Comparison of ENCODE assay signal across 8 mouse cellular contexts in genomic region chr17:23746311-23746710, GRCm38 (mm10). TPM values are rescaled to one million over a fixed set of nuclear protein-coding genes. Genes with fewer than 3 reads are reported as not detected.
DNase-seq lines count a peak whose midpoint lies in the region; ATAC-seq lines count a peak whose summit lies in the region.

No protein-coding gene starts in this region.

- intact Hi-C loops in heart, postnatal 10 days (cut with DNase I): loop anchor here (5.0 kb wide), 1 partner anchor 106 kb away; no protein-coding TSS in a partner anchor

- H3K27ac ChIP-seq in heart, embryonic 11.5 days (ENCODE audit: low read depth, low read length): no peak overlapping the region
- H3K27ac ChIP-seq in heart, embryonic 16.5 days (ENCODE audit: low read length): no peak overlapping the region

- no peak overlapping the region for H3K4me3 ChIP-seq in heart, embryonic 11.5 days (ENCODE audit: low read depth, low read length)
- peak overlapping the region; percentile 41; the same call in 1 of the 2 replicates for H3K4me3 ChIP-seq in heart, embryonic 16.5 days (ENCODE audit: low read length)

- H3K9ac ChIP-seq in heart, embryonic 11.5 days (ENCODE audit: low read depth, low read length): no peak overlapping the region
- H3K9ac ChIP-seq in heart, embryonic 16.5 days (ENCODE audit: low read length): no peak overlapping the region

- no peaks in the 10 kb centered on the region for H3K9me3 ChIP-seq in heart, embryonic 11.5 days (replicated peaks; ENCODE audit: control insufficient read depth, low read length)
- H3K9me3 ChIP-seq in heart, embryonic 16.5 days (replicated peaks; ENCODE audit: control insufficient read depth, low read length): no peaks in the 10 kb centered on the region

- H3K4me1 ChIP-seq in heart, embryonic 11.5 days (ENCODE audit: control insufficient read depth, insufficient read depth, low read length): peaks cover 17% of the 10 kb centered on the region
- H3K4me1 ChIP-seq in heart, embryonic 16.5 days (ENCODE audit: control insufficient read depth, insufficient read depth, low read length): peaks cover 15% of the 10 kb centered on the region

- H3K4me2 ChIP-seq in heart, embryonic 11.5 days: peak overlapping the region; percentile 52; the same call in 1 of the 2 replicates
- H3K4me2 ChIP-seq in heart, embryonic 16.5 days (ENCODE audit: low read depth, low read length): peak overlapping the region; percentile 53

- H3K27me3 ChIP-seq in heart, embryonic 11.5 days (ENCODE audit: control insufficient read depth, insufficient read depth, low read length): peaks cover 68% of the 10 kb centered on the region
- H3K27me3 ChIP-seq in heart, embryonic 16.5 days (ENCODE audit: control insufficient read depth, insufficient read depth, low read length): peaks cover 62% of the 10 kb centered on the region

- 1% methylated on average over 12 of the region's 12 CpGs for WGBS in heart, embryonic 11.5 days (ENCODE audit: insufficient replicate concordance)
- 8% methylated on average over 12 of the region's 12 CpGs for WGBS in heart, embryonic 16.5 days

- DNase-seq in heart, postnatal 10 days: no peak
- DNase-seq in ES-CJ7 (ENCODE audit: low read depth, low spot score): peak; percentile 83
- no peak for DNase-seq in adrenal gland, adult 2 months
- DNase-seq in spleen, postnatal 10 days (ENCODE audit: low spot score in 2 of 2): no peak
- no peak for DNase-seq in kidney, adult 18-20 months

- no peaks in the 10 kb centered on the region; the same call in 1 of the 2 replicates for H3K36me3 ChIP-seq in heart, embryonic 11.5 days (ENCODE audit: control insufficient read depth, insufficient read depth, low read length)
- H3K36me3 ChIP-seq in heart, embryonic 16.5 days (ENCODE audit: control insufficient read depth, insufficient read depth): no peaks in the 10 kb centered on the region

- no peak for ATAC-seq in heart, embryonic 11.5 days (replicated peaks; ENCODE audit: insufficient number of reproducible peaks, low FRiP score, low TSS enrichment)
- no peak for ATAC-seq in heart, embryonic 16.5 days (replicated peaks; ENCODE audit: extremely low read depth, insufficient read depth, low FRiP score)
- ATAC-seq in megakaryocyte progenitor cell, adult 5-6 weeks (replicated peaks; ENCODE audit: poor library complexity): peak; percentile 8; the same call in 1 of the 2 replicates

RNA-seq across cellular contexts. Expression of gene Kremen2, which starts 0.7 kb away (rescaled TPM):
- 0.27 and 0.63 TPM in 2 replicates for polyA plus RNA-seq in heart, embryonic 11.5 days (2014; fragmentation: Nextera tagmentation; extraction: Ambion mirVana)
- total RNA-seq in heart, postnatal 10 days (2021): not detected
- polyA plus RNA-seq in heart, embryonic 16.5 days (2015; fragmentation: Nextera tagmentation; extraction: Ambion mirVana): 1.8 and 3.7 TPM in 2 replicates
- 0.05 TPM in 1 of 2 replicates, not detected in the other for total RNA-seq in megakaryocyte progenitor cell, adult 5-6 weeks (2015)
- total RNA-seq in megakaryocyte progenitor cell, adult 5-6 weeks (2017): not detected in 2 replicates
- total RNA-seq in adrenal gland, adult 2 months (2021): not detected
- polyA plus RNA-seq in adrenal gland, adult 2 months (2012; rRNA removed): 0.28 and 0.54 TPM in 2 replicates

RNA-seq across cellular contexts. Expression of gene Paqr4, which starts 5.6 kb away (rescaled TPM):
- 7.6 and 7.9 TPM in 2 replicates for polyA plus RNA-seq in heart, embryonic 11.5 days (2014; fragmentation: Nextera tagmentation; extraction: Ambion mirVana)
- 10 to 100 TPM; 17.5 to 22.0 TPM for total RNA-seq in heart, postnatal 10 days (2021)
- polyA plus RNA-seq in heart, embryonic 16.5 days (2015; fragmentation: Nextera tagmentation; extraction: Ambion mirVana): 16.8 and 19.8 TPM in 2 replicates
- 1.3 and 1.6 TPM in 2 replicates for total RNA-seq in megakaryocyte progenitor cell, adult 5-6 weeks (2015)
- total RNA-seq in megakaryocyte progenitor cell, adult 5-6 weeks (2017): 1.9 and 2.4 TPM in 2 replicates
- 10 to 100 TPM in 1 of 2 experiments, 1 to 10 TPM in 1; 7.6 to 17.6 TPM for total RNA-seq in adrenal gland, adult 2 months (2021)
- polyA plus RNA-seq in adrenal gland, adult 2 months (2012; rRNA removed): 33.3 and 37.8 TPM in 2 replicates

RNA-seq across cellular contexts. Expression of gene Pkmyt1, which starts 20.2 kb away (rescaled TPM):
- 31.5 and 33.8 TPM in 2 replicates for polyA plus RNA-seq in heart, embryonic 11.5 days (2014; fragmentation: Nextera tagmentation; extraction: Ambion mirVana)
- total RNA-seq in heart, postnatal 10 days (2021): 1 to 10 TPM; 7.7 to 9.3 TPM
- 29.7 and 33.3 TPM in 2 replicates for polyA plus RNA-seq in heart, embryonic 16.5 days (2015; fragmentation: Nextera tagmentation; extraction: Ambion mirVana)
- total RNA-seq in megakaryocyte progenitor cell, adult 5-6 weeks (2015): 34.5 and 36.9 TPM in 2 replicates
- total RNA-seq in megakaryocyte progenitor cell, adult 5-6 weeks (2017): 17.3 and 20.5 TPM in 2 replicates
- total RNA-seq in adrenal gland, adult 2 months (2021): 1 to 10 TPM; 2.8 to 2.9 TPM
- 21.8 and 23.1 TPM in 2 replicates for polyA plus RNA-seq in adrenal gland, adult 2 months (2012; rRNA removed)

RNA-seq across cellular contexts. Expression of gene 1520401A03Rik, which starts 23.7 kb away (rescaled TPM):
- polyA plus RNA-seq in heart, embryonic 11.5 days (2014; fragmentation: Nextera tagmentation; extraction: Ambion mirVana): 0.16 and 0.20 TPM in 2 replicates
- not detected for total RNA-seq in heart, postnatal 10 days (2021)
- polyA plus RNA-seq in heart, embryonic 16.5 days (2015; fragmentation: Nextera tagmentation; extraction: Ambion mirVana): not detected in 2 replicates
- not detected in 2 replicates for total RNA-seq in megakaryocyte progenitor cell, adult 5-6 weeks (2015)
- not detected in 2 replicates for total RNA-seq in megakaryocyte progenitor cell, adult 5-6 weeks (2017)
- total RNA-seq in adrenal gland, adult 2 months (2021): 10 to 100 TPM in 1 of 2 experiments, 1 to 10 TPM in 1; 2.5 to 18.2 TPM
- polyA plus RNA-seq in adrenal gland, adult 2 months (2012; rRNA removed): 1.8 and 2.4 TPM in 2 replicates

RNA-seq across cellular contexts. Expression of gene Flywch1, which starts 25.1 kb away (rescaled TPM):
- polyA plus RNA-seq in heart, embryonic 11.5 days (2014; fragmentation: Nextera tagmentation; extraction: Ambion mirVana): 60.5 and 62.4 TPM in 2 replicates
- 10 to 100 TPM; 31.2 to 32.1 TPM for total RNA-seq in heart, postnatal 10 days (2021)
- polyA plus RNA-seq in heart, embryonic 16.5 days (2015; fragmentation: Nextera tagmentation; extraction: Ambion mirVana): 42.2 and 46.9 TPM in 2 replicates
- 4.7 and 5.1 TPM in 2 replicates for total RNA-seq in megakaryocyte progenitor cell, adult 5-6 weeks (2015)
- 9.9 and 10.6 TPM in 2 replicates for total RNA-seq in megakaryocyte progenitor cell, adult 5-6 weeks (2017)
- 10 to 100 TPM; 61.8 to 85.0 TPM for total RNA-seq in adrenal gland, adult 2 months (2021)
- 45.8 and 49.3 TPM in 2 replicates for polyA plus RNA-seq in adrenal gland, adult 2 months (2012; rRNA removed)
